Mouse (Mus musculus) right cerebral cortex, postnatal 36 days (tissue): ENCODE measurements around the gene Phf7.

ENCODE experiments used
- DNase-seq, 2 experiments: peaks; one replicate each; pipeline ENCODE4 v3.0.0; 2022; ENCODE audit warnings: low spot score in 2 of 2, mixed read lengths in 1 of 2

The Phf7 gene

DNA sequence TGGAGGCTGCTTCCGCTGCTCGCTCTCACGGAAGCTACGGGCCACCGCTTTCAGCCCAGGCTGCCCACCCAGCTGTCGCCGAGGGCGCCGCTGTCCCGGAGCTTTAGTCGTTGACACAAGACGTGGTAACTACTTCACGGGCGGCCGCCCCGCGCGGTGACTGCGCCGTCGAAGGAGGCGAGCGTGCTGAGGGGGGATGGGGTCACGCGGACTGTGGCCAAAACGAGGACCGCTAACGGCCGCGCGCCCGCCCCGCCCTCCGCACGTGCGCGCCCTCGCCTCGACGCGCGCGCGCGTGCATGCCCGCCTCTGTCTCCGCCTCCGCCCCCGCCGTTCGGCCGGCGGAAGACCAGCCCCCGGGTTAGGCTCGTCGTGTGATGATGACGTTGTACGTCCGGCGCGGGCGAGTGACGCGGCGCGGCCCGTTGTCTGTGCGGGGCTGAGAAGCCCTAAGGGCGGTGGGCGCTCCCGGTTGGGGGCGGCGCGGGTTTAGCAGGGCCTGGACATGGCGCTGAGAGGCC is at the start of gene Phf7, which contains the start of gene Bap1:
Gene Phf7 (minus strand): TSS at position 234 of the 521 bp plus-strand sequence.
Gene Bap1 (plus strand): TSS at position 367 of the 521 bp plus-strand sequence.
- DNase-seq, result peak; percentile 91 to 92

DNA sequence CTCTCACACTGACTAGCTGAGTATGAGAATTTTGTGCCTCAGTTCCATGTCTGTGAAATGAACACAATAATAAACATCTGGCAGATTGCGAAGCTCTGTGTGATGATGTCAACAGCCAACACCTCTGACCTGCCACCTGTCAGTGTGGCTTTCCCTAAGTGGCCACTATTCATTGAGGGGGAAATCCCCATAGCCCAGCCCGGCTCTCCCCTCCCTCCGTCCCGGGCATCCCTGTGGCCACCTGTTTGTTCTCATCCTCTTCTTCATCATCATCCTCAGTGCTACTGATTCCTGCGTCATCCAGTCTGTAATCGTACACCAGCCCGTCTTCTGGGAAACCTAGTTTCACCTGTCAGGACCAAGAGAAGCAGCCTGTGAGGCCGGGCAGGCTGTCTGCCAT is 34.6 kb upstream of the Phf7 start:
- no peak for DNase-seq

GRCm38 (mm10) chr14:31272164-31272563 is 21.0 kb upstream of the Phf7 start:
- peak; percentile 56 to 64 for DNase-seq

DNA sequence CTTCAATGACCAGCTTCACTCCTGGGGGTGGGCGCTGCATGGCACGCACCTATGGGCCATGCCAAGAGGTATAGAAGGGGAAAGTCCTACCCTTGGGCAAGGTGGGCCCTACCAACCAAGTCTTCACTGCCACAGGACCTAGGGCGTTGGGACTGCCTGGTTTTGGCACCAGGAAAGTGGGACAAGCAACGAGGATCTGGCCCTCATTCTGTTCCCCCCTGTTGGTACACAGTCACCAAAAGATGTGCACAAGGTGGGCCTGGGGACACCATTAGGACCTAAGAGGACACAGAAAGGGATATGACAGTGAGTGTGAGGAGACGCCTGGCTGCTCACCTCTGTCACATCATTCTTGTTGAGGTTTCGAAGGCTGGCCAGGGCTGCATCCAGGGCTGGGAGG is 20.0 kb upstream of the Phf7 start:
- no peak for DNase-seq

GRCm38 (mm10) chr14:31269456-31270100 is 18.5 kb upstream of the Phf7 start:
- peak in 1 of 2 experiments; percentile 41 for DNase-seq

GRCm38 (mm10) chr14:31268301-31269001 is 17.3 kb upstream of the Phf7 start:
- peak; percentile 70 to 78 for DNase-seq

GRCm38 (mm10) chr14:31267649-31268048 is 16.5 kb upstream of the Phf7 start:
- peak in 1 of 2 experiments; percentile 54 for DNase-seq

GRCm38 (mm10) chr14:31260932-31261331 is 9.8 kb upstream of the Phf7 start:
- DNase-seq, result no peak

DNA sequence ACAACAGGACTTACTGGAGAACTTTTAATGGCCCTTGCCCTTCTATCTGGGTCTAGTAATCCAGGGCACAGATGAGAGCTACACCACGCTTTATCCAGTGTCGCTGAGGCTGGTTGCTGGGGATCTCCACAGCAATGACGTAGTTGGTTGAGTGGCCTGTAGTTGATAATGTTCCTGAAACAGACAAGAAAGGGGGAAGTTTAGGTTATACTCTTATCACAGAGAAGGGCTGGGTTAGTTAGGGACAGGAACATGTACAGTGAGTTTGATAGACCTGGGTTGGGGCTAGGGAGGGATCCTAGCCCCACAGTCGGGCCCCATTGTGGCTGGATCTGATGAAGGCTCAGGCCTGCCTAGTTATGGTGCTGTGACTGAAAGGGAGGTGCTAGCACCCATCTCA is 9.3 kb upstream of the Phf7 start:
- no peak for DNase-seq

DNA sequence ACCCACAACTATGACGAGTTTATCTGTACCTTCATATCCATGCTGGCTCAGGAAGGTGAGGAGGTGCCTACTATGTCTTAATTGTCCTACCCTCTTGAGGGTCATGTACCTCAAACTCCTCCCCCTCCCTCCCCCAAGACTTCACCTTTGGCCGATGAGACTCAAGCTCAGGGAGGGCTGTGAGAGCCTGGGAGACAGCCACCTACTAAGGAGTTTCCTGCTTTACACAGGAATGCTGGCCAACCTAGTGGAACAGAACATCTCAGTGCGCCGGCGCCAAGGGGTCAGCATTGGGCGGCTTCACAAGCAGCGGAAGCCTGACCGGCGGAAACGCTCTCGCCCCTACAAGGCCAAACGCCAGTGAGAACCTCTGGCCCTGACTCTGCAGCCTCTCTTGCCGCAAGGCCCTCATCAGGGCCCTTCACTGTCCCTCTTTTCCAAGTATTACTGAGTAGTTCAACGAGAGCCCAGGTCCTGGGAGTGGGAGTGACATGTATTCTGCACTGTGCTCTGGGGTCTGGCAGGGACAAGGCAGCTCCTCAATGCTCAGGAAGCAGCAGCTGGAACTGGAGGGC is 7.4 kb upstream of the Phf7 start:
- DNase-seq, result no peak

DNA sequence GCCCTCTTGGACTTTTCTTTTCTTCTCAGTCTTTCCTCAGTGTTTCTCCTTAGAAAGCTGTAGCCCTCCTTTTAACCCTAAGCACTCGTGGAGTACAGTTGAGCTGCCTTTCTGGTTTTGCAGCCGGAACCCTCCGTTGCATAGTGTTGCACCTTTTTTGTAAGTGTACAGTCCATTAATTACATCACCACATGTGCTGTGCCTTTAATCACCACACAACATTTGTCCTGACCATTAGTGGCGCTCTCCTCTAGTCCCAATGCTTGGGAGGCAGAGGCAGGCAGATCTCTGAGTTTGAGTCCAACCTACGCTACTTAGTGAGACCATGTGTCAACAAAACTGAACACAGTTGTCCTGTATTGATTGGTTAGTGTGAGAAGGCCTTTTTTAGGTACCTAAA is 974 bp upstream of the Phf7 start:
- DNase-seq, result no peak

DNA sequence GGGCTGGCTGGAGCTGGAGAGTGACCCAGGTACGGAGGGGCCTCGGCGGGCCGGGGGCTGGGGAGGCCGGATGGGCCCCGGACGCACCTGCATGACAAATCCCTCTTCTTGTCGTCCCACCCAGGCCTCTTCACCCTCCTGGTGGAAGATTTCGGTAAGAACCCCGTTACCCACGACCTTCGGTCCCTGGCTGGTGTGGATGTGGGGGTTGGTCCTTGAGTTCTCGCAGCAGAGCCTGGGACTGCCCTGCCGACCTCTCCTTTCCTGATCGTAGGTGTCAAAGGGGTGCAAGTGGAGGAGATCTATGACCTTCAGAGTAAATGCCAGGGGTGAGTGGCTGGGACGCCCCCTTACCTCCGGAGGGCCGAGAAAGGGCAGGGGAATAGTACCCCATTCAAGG is 509 bp upstream of the Phf7 start:
- no peak for DNase-seq

DNA sequence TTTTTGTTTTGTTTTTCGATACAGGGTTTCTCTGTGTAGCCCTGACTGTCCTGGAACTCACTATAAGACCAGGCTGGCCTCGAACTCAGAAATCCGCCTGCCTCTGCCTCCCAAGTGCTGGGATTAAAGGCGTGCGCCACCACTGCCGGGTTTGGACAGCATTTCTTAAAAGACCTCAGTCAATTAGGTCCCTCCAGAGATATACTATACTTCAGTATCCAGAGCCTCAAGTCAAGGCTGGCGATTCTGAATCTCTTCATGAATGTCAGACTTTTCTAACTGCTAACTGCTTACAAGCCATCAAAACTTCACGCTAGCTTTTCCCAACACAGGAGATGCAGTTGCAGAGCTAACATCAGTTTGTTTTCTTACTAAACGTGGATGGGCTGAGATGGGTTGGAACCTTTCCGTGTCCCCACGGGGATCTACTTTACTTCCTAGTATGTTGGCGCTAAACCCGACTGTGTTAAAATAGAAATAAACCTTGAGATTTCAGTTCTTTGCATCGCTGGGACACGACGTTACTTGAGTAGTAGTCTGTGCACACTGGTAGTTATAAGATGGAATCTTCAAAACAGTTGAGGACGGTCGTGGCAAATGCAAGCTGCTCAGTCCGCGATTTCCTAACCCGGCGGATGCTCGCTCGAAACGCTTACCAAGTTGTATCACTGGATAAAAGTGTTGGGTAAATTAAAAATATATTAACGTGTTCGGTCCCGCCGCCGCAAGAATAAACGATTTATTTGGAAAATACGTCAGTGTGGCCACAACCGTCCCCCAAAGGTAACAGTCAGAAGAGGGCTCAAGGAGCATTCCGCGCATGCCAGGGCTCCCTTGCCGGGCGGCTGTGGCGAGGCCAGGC is 664 bp downstream of the Phf7 start:
- no peak for DNase-seq

DNA sequence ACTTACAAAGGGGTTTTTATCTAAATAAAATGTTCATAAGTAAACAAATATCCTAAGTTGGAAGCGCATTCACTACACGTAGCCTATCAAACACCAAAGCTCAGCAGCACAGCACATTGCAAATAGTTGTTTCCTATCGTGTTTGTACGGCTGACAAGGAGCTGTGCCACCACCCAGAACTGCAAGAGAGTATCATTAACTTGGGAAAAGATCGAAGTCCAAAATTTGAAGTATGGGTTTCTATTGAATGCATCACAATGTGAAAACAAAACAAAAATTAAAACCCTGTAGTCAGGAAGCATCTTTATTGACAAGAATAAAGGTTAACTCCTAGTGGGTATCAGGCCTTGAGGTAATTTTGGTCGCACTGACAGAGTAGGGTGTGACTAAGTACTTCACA is 2.7 kb downstream of the Phf7 start:
- DNase-seq, result no peak

DNA sequence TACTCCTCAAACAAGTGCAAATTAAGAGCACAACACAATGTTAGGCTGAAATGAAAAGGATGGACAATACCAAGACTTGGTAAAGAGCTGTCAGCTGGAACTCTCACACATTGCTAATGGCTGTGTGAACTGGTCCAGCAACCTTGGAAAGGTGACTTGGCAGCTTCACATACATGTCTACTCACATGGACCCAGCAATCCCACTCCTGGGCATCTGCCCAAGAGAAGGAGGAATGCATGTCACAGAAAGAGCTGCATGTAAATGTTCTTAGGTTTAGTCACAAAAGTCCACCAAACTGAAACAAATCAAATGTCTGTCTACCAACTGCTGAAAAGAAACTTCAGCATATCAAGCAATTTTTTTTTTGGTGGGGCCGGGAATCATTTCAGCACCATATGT is 5.2 kb downstream of the Phf7 start:
- no peak for DNase-seq

DNA sequence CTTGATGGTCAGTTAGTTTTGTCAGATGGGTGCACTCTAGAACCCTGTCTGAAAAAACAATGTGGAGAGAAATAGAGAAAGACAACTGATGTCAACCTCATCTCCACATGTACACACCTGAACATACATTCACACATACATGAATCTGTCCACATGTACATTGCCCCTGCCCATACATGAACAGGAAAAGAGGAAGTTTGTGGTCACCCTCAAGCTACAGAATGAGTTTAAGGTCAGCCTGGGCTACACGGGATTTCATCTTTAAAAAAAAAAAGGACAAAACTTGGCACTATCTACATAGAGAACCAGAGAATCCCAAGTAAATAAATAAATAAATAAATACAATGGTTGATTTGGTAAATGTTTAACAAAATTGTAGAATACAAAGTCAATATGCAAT is 6.3 kb downstream of the Phf7 start:
- DNase-seq, result no peak

DNA sequence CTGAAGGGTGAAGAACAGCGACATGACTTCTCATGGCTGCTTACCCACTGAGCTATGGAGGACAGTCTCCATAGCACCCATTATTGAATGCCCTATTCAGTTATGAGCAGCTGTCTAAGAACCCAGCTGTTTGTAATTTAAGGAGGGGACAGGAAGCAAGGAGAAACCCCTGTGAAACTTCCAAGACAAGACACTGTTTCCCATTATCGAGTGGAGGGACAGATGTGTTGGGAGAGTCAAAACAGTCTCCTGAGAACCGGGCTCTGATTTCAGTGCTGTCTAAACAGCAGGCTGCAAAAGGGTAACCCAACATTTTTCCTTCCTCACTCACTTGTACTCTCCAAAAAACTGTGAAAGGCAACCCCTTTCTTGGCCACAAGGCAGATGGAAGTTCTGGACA is 10.6 kb downstream of the Phf7 start:
- DNase-seq, result no peak

DNA sequence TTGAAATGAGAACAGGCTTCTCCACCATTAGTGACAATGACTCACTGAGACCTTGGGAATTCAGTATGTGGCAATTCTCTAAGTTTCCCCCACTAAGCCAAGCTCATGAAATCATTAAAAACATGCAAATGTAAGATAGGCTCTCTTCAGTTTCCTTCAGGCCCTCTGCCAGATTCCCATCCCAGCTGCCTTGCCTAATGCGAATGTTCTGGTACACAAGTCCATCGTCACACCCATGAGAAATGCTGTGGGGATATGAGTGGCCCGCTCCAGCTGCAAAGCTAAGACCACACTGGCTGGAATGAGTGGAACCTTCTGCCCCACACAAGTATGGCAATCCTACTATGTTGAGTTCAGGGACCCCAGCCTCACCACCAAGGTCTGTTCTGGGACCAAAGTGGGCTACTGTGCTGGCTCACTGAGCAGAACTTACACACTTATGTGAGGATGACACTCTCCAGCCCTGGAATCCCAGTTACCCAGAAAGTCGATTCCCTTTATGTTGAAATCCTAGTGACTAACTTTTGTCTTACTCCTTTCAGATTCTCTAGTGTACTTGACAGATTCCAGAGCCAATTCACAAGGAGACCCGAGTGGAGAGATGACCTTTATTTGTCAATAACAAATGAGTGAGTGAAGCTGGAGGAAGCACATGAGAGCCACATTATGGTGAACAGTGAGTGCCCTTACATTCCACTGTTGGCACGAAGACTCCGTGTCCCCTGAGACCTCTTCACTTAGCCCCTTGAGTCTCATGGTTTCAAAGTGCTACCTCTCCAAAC is 13.8 kb downstream of the Phf7 start:
- DNase-seq, result no peak

GRCm38 (mm10) chr14:31233996-31234591 is 17.0 kb downstream of the Phf7 start:
- DNase-seq, result peak; percentile 36 to 42
